Mouse (Mus musculus) activated CD4-positive, CD25-positive, alpha-beta regulatory T cell (primary cell): ENCODE results near the gene Necab3. TPM values are rescaled to one million over a fixed set of nuclear protein-coding genes. Genes with fewer than 3 reads are reported as not detected.

Experiments used
- polyA plus RNA-seq, 2 experiments: library from polyadenylated mRNA; unstranded; fragments of 100-300 nt; shearing (Covaris generic); gene quantifications; one replicate each; pipeline ENCODE4 v1.2.1; 2017

Necab3 gene
- polyA plus RNA-seq, result under 1 TPM; 0.55 to 0.75 TPM

GRCm38 (mm10) chr2:154558264-154559039, at the start of gene Necab3:
TSS of gene Necab3 (minus strand) at chr2:154558890.

GRCm38 (mm10) chr2:154603638-154604153, 45.0 kb upstream of the Necab3 start, which contains the start of gene Pxmp4:
TSS of gene Pxmp4 (minus strand) at chr2:154603708.

GRCm38 (mm10) chr2:154569836-154570286, 11.2 kb upstream of the Necab3 start, which contains the start of gene E2f1:
TSS of gene E2f1 (minus strand) at chr2:154569892.

GRCm38 (mm10) chr2:154551476-154551875, 7.2 kb downstream of the Necab3 start, which contains the start of gene Actl10:
TSS of gene Actl10 (plus strand) at chr2:154551776.

GRCm38 (mm10) chr2:154546711-154547110, 12.0 kb downstream of the Necab3 start, which contains the start of gene 1700003F12Rik:
TSS of gene 1700003F12Rik (plus strand) at chr2:154547085.

Other genes with a start within 250 kb of the Necab3 start
- 10 to 100 TPM; 17.7 to 32.1 TPM for gene Cdk5rap1, start 185.9 kb downstream of the Necab3 start, polyA plus RNA-seq
- under 1 TPM in 1 of 2 experiments, not detected in 1; 0.37 TPM for gene Snta1, start 150.8 kb downstream of the Necab3 start, polyA plus RNA-seq
- gene Cbfa2t2, start 122.4 kb downstream of the Necab3 start, polyA plus RNA-seq, result 10 to 100 TPM; 21.1 to 27.1 TPM
- gene 1700003F12Rik, start 11.8 kb downstream of the Necab3 start, polyA plus RNA-seq, result 1 to 10 TPM in 1 of 2 experiments, not detected in 1; 2.2 TPM
- under 1 TPM in 1 of 2 experiments, not detected in 1; 0.18 TPM for gene Actl10, start 7.1 kb downstream of the Necab3 start, polyA plus RNA-seq
- 1 to 10 TPM; 9.0 to 9.8 TPM for gene E2f1, start 11.0 kb upstream of the Necab3 start, polyA plus RNA-seq
- gene Pxmp4, start 44.8 kb upstream of the Necab3 start, polyA plus RNA-seq, result 10 to 100 TPM; 26.8 to 32.7 TPM
- under 1 TPM; 0.44 to 0.58 TPM for gene Zfp341, start 54.4 kb upstream of the Necab3 start, polyA plus RNA-seq
- under 1 TPM in 1 of 2 experiments, not detected in 1; 0.61 TPM for gene 4930519P11Rik, start 54.5 kb upstream of the Necab3 start, polyA plus RNA-seq
- gene Chmp4b, start 92.8 kb upstream of the Necab3 start, polyA plus RNA-seq, result 10 to 100 TPM; 16.0 to 18.1 TPM
- gene Gm14214, start 211.1 kb upstream of the Necab3 start, polyA plus RNA-seq, result under 1 TPM in 1 of 2 experiments, not detected in 1; 0.54 TPM
- gene Raly, start 232.2 kb upstream of the Necab3 start, polyA plus RNA-seq, result 100 to 1,000 TPM; 165 to 193 TPM
- gene a, start 232.5 kb upstream of the Necab3 start, polyA plus RNA-seq, result 1 to 10 TPM in 1 of 2 experiments, under 1 TPM in 1; 0.84 to 1.6 TPM